Mouse (Mus musculus) testis, adult 2 months (tissue): ENCODE measurements around the gene Zfp982. TPM values are rescaled to one million over a fixed set of nuclear protein-coding genes. Genes with fewer than 3 reads are reported as not detected.
"Not testable (repeated sequence)": the region's sequence is repeated elsewhere in the genome, so short reads cannot be mapped to it uniquely, and the experiment has no call there.

ENCODE experiments used
- H3K27ac ChIP-seq: fragments of 200-500 bp; 2 replicates; pipeline ENCODE4 v1.5.1; 2012; ENCODE audit warnings: low read depth, low read length; ENCODE audit not compliant: control insufficient read depth, insufficient read depth
- H3K27me3 ChIP-seq: fragments of 200-500 bp; 2 replicates; pipeline ENCODE4 v1.6.1; 2012; ENCODE audit warnings: mild to moderate bottlenecking, low read length, moderate library complexity; ENCODE audit not compliant: control insufficient read depth, insufficient read depth
- H3K36me3 ChIP-seq: fragments of 200-500 bp; 2 replicates; pipeline ENCODE4 v1.6.1; 2012; ENCODE audit warnings: mild to moderate bottlenecking, low read length; ENCODE audit not compliant: control insufficient read depth, insufficient read depth
- H3K4me1 ChIP-seq: fragments of 200-500 bp; 2 replicates; pipeline ENCODE4 v1.6.1; 2012; ENCODE audit warnings: low read length; ENCODE audit not compliant: control insufficient read depth, insufficient read depth
- H3K4me3 ChIP-seq: fragments of 200-500 bp; 2 replicates; pipeline ENCODE4 v1.5.1; 2012; ENCODE audit warnings: low read depth, mild to moderate bottlenecking, low read length, moderate library complexity, mixed read lengths; ENCODE audit not compliant: control insufficient read depth
- CTCF ChIP-seq: fragments of 200-500 bp; IDR thresholded peaks from 2 replicates; pipeline ENCODE4 v1.5.1; 2012; ENCODE audit warnings: low read depth, mild to moderate bottlenecking, inconsistent platforms, low read length, moderate library complexity; ENCODE audit not compliant: control insufficient read depth, insufficient read depth, insufficient replicate concordance
- POLR2A ChIP-seq: fragments of 200-500 bp; IDR thresholded peaks from 2 replicates; pipeline ENCODE4 v1.6.1; 2012; ENCODE audit warnings: low read depth, mild to moderate bottlenecking, inconsistent platforms, low read length, moderate library complexity; ENCODE audit not compliant: control insufficient read depth
- polyA plus RNA-seq: library from polyadenylated mRNA; depleted of rRNA; stranded (reverse); fragments of >200 nt; gene quantifications from 2 replicates; pipeline ENCODE4 v1.2.3, GENCODE M21; 2012; rRNA removed

The Zfp982 gene
- 1.4 and 1.5 TPM in 2 replicates for polyA plus RNA-seq

GRCm38 (mm10) chr4:147492117-147492516 lies at the start of gene Zfp982:
Gene Zfp982, plus strand, starts transcription at chr4:147492417.
- H3K4me1 ChIP-seq, H3K27ac ChIP-seq, H3K4me3 ChIP-seq, H3K27me3 ChIP-seq, H3K36me3 ChIP-seq: not testable (repeated sequence)

GRCm38 (mm10) chr4:147442649-147443553 lies 49.3 kb upstream of the Zfp982 start:
- not testable (repeated sequence) for H3K36me3 ChIP-seq, H3K4me1 ChIP-seq, H3K27me3 ChIP-seq
- Histone ChIP-seq H3K4me3 (peak overlapping the region; percentile 85), H3K27ac (peak overlapping the region; percentile 92)

GRCm38 (mm10) chr4:147443554-147443927 lies 48.7 kb upstream of the Zfp982 start:
- not testable (repeated sequence) for H3K4me1 ChIP-seq, H3K36me3 ChIP-seq, H3K27me3 ChIP-seq
- Histone ChIP-seq H3K27ac (peak overlapping the region; percentile 92), H3K4me3 (peak overlapping the region; percentile 85)

GRCm38 (mm10) chr4:147445371-147445770 lies 46.8 kb upstream of the Zfp982 start:
- H3K4me3 ChIP-seq, H3K36me3 ChIP-seq, H3K27me3 ChIP-seq, H3K27ac ChIP-seq: not testable (repeated sequence)
- peaks cover 10% of the 10 kb centered on the region for H3K4me1 ChIP-seq

GRCm38 (mm10) chr4:147448358-147448757 lies 43.9 kb upstream of the Zfp982 start:
- TF ChIP-seq POLR2A (no peak), CTCF (no peak)
- H3K27ac ChIP-seq, result no peak overlapping the region
- H3K27me3 ChIP-seq, result no peaks in the 10 kb centered on the region
- no peaks in the 10 kb centered on the region for H3K36me3 ChIP-seq
- no peak overlapping the region for H3K4me3 ChIP-seq
- peaks cover 6% of the 10 kb centered on the region for H3K4me1 ChIP-seq

- H3K27me3 ChIP-seq, result no peaks in the 10 kb centered on the region
- no peaks in the 10 kb centered on the region for H3K36me3 ChIP-seq
- H3K4me3 ChIP-seq, result peak overlapping the region; percentile 3
- TF ChIP-seq POLR2A (no peak), CTCF (no peak)
- H3K4me1 ChIP-seq, result peaks cover 6% of the 10 kb centered on the region
- no peak overlapping the region for H3K27ac ChIP-seq
Measured at GRCm38 (mm10) chr4:147449099-147449581, 43.1 kb upstream of the Zfp982 start.

- H3K4me1 ChIP-seq, result not testable (repeated sequence)
Measured at GRCm38 (mm10) chr4:147449986-147450385, 42.2 kb upstream of the Zfp982 start.

GRCm38 (mm10) chr4:147467207-147467606 lies 25.0 kb upstream of the Zfp982 start:
- not testable (repeated sequence) for H3K27me3 ChIP-seq, H3K27ac ChIP-seq, H3K4me1 ChIP-seq, H3K36me3 ChIP-seq, H3K4me3 ChIP-seq

More at GRCm38 (mm10) chr4:147449986-147450385, 42.2 kb upstream of the Zfp982 start:
- H3K36me3 ChIP-seq, H3K27ac ChIP-seq, H3K27me3 ChIP-seq, H3K4me3 ChIP-seq: not testable (repeated sequence)

GRCm38 (mm10) chr4:147498772-147499613 lies 6.8 kb downstream of the Zfp982 start:
- not testable (repeated sequence) for H3K4me1 ChIP-seq, H3K27me3 ChIP-seq, H3K27ac ChIP-seq, H3K4me3 ChIP-seq, H3K36me3 ChIP-seq
